Mouse (Mus musculus): ENCODE data around the gene Ap3m1. TPM values are rescaled to one million over a fixed set of nuclear protein-coding genes. Genes with fewer than 3 reads are reported as not detected.
A peak's percentile ranks its signal among the peaks of the same experiment; 100 is the strongest.
"Not testable (repeated sequence)": the region's sequence is repeated elsewhere in the genome, so short reads cannot be mapped to it uniquely, and the experiment has no call there.

Ap3m1 gene
- polyA plus RNA-seq (2012; ENCODE audit: insufficient read depth, low replicate concordance), result 0.49 and 2.7 TPM in 2 replicates

- Histone ChIP-seq H3K36me3 (replicated peaks; ENCODE audit: low read length) (peaks cover 13% of the 10 kb centered on the region), H3K27me3 (replicated peaks) (no peaks in the 10 kb centered on the region), H3K4me1 (peaks cover 21% of the 10 kb centered on the region), H3K4me3 (replicated peaks) (peak within 1 kb of the TSS; percentile 94), H3K9me3 (no peaks in the 10 kb centered on the region)
- TF ChIP-seq GATA1 (IDR thresholded peaks at IDR 0.05; ENCODE audit: borderline replicate concordance, low read length), result no peak
- no peak for TF ChIP-seq FLI1 (IDR thresholded peaks at IDR 0.05; ENCODE audit: low read length)
Measured at GRCm38 (mm10) chr14:21052112-21052780, at the start of gene Ap3m1, which contains the start of gene Adk. TSS of gene Ap3m1 (minus strand) at chr14:21052508. TSS of gene Adk (plus strand) at chr14:21052574.

GRCm38 (mm10) chr14:21101562-21101961 lies 49.3 kb upstream of the Ap3m1 start:
- H3K36me3 ChIP-seq (replicated peaks; ENCODE audit: low read length), result peaks cover 3% of the 10 kb centered on the region
- TF ChIP-seq GATA1 (IDR thresholded peaks at IDR 0.05; ENCODE audit: borderline replicate concordance, low read length), result no peak
- no peak for TF ChIP-seq FLI1 (IDR thresholded peaks at IDR 0.05; ENCODE audit: low read length)

GRCm38 (mm10) chr14:21100876-21101275 lies 48.6 kb upstream of the Ap3m1 start:
- H3K36me3 ChIP-seq (replicated peaks; ENCODE audit: low read length), result peaks cover 2% of the 10 kb centered on the region
- H3K9me3 ChIP-seq, result no peaks in the 10 kb centered on the region
- peaks cover 49% of the 10 kb centered on the region for H3K4me1 ChIP-seq
- H3K4me3 ChIP-seq (replicated peaks), result no peak overlapping the region
- TF ChIP-seq GATA1 (IDR thresholded peaks at IDR 0.05; ENCODE audit: borderline replicate concordance, low read length) (no peak), FLI1 (IDR thresholded peaks at IDR 0.05; ENCODE audit: low read length) (no peak)
- no peaks in the 10 kb centered on the region for H3K27me3 ChIP-seq (replicated peaks)

More at GRCm38 (mm10) chr14:21101562-21101961, 49.3 kb upstream of the Ap3m1 start:
- no peaks in the 10 kb centered on the region for H3K9me3 ChIP-seq
- H3K27me3 ChIP-seq (replicated peaks), result no peaks in the 10 kb centered on the region
- H3K4me1 ChIP-seq, result peaks cover 50% of the 10 kb centered on the region
- peak overlapping the region; percentile 85 for H3K4me3 ChIP-seq (replicated peaks)

- Histone ChIP-seq H3K4me3 (replicated peaks) (peak overlapping the region; percentile 87), H3K36me3 (replicated peaks; ENCODE audit: low read length) (no peaks in the 10 kb centered on the region)
- TF ChIP-seq GATA1 (IDR thresholded peaks at IDR 0.05; ENCODE audit: borderline replicate concordance, low read length), result no peak
- no peak for TF ChIP-seq FLI1 (IDR thresholded peaks at IDR 0.05; ENCODE audit: low read length)
Measured at GRCm38 (mm10) chr14:21099371-21099770, 47.1 kb upstream of the Ap3m1 start.

DNA sequence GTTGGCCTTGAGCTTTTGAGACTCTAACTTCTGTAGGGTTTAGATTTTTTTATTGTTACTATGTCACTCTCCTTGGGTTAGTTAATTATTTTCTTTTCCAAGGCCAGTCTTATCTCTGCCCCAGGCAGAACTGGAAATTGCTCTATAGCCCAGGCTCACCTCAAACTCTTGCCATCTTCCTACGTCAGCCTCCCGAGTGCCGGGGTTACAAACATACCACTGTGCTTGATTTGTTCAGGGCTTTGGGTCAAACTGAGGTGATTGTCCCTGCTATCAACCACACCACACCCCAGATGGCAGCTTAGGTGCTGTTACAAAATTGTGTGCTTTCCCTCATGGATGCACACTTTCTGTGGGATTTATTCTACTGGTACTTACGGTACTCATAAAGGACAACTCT lies 44.4 kb upstream of the Ap3m1 start:
- Histone ChIP-seq H3K27me3 (replicated peaks) (no peaks in the 10 kb centered on the region), H3K9me3 (no peaks in the 10 kb centered on the region), H3K4me3 (replicated peaks) (no peak overlapping the region), H3K4me1 (peaks cover 36% of the 10 kb centered on the region), H3K36me3 (replicated peaks; ENCODE audit: low read length) (peaks cover 16% of the 10 kb centered on the region)
- TF ChIP-seq GATA1 (IDR thresholded peaks at IDR 0.05; ENCODE audit: borderline replicate concordance, low read length), result no peak
- no peak for TF ChIP-seq FLI1 (IDR thresholded peaks at IDR 0.05; ENCODE audit: low read length)

More at GRCm38 (mm10) chr14:21099371-21099770, 47.1 kb upstream of the Ap3m1 start:
- H3K4me1 ChIP-seq, result peaks cover 49% of the 10 kb centered on the region
- H3K9me3 ChIP-seq, result no peaks in the 10 kb centered on the region
- H3K27me3 ChIP-seq (replicated peaks), result no peaks in the 10 kb centered on the region

GRCm38 (mm10) chr14:21096279-21096678 lies 44.0 kb upstream of the Ap3m1 start:
- Histone ChIP-seq H3K9me3 (no peaks in the 10 kb centered on the region), H3K27me3 (replicated peaks) (no peaks in the 10 kb centered on the region), H3K4me1 (peaks cover 32% of the 10 kb centered on the region), H3K36me3 (replicated peaks; ENCODE audit: low read length) (peaks cover 18% of the 10 kb centered on the region), H3K4me3 (replicated peaks) (no peak overlapping the region)
- TF ChIP-seq FLI1 (IDR thresholded peaks at IDR 0.05; ENCODE audit: low read length) (no peak), GATA1 (IDR thresholded peaks at IDR 0.05; ENCODE audit: borderline replicate concordance, low read length) (no peak)

- peaks cover 20% of the 10 kb centered on the region for H3K4me1 ChIP-seq
- H3K36me3 ChIP-seq (replicated peaks; ENCODE audit: low read length), result peaks cover 18% of the 10 kb centered on the region
- H3K9me3 ChIP-seq; H3K27me3 ChIP-seq (replicated peaks); H3K4me3 ChIP-seq (replicated peaks): not testable (repeated sequence)
Measured at GRCm38 (mm10) chr14:21094161-21094560, 41.9 kb upstream of the Ap3m1 start.

DNA sequence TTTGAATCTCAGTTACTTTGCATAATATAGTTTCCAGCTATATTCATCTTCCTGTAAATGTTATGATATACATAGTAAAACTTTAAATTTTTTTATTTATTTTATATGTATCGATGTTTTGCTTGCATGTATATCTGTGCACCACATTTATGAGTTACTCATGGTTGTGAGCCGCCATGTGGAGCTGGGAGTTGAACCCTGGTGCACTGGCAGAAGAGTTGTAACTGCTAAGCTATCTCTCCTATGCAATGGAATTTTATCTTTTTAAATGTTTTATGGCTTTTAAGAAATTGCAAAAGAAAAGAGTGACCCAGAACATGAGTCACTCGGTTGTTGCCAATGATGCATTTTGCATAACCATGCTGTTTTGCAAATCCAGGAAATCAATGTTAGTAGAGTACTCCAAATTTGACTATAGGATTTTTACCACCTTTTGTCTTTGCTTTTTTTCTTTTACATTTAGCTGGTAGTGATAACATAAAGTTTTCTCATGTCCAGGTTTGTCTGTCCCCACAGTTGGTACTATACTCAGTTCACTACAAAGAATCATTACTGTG lies 38.7 kb upstream of the Ap3m1 start:
- Histone ChIP-seq H3K4me3 (replicated peaks) (no peak overlapping the region), H3K27me3 (replicated peaks) (no peaks in the 10 kb centered on the region), H3K9me3 (no peaks in the 10 kb centered on the region), H3K4me1 (peaks cover 30% of the 10 kb centered on the region), H3K36me3 (replicated peaks; ENCODE audit: low read length) (peaks cover 18% of the 10 kb centered on the region)
- no peak for TF ChIP-seq FLI1 (IDR thresholded peaks at IDR 0.05; ENCODE audit: low read length)

- no peaks in the 10 kb centered on the region for H3K27me3 ChIP-seq (replicated peaks)
- H3K4me3 ChIP-seq (replicated peaks), result no peak overlapping the region
- peaks cover 18% of the 10 kb centered on the region for H3K36me3 ChIP-seq (replicated peaks; ENCODE audit: low read length)
- no peaks in the 10 kb centered on the region for H3K9me3 ChIP-seq
- TF ChIP-seq FLI1 (IDR thresholded peaks at IDR 0.05; ENCODE audit: low read length) (no peak), GATA1 (IDR thresholded peaks at IDR 0.05; ENCODE audit: borderline replicate concordance, low read length) (no peak)
- H3K4me1 ChIP-seq, result peaks cover 30% of the 10 kb centered on the region
Measured at GRCm38 (mm10) chr14:21090400-21090799, 38.1 kb upstream of the Ap3m1 start.

DNA sequence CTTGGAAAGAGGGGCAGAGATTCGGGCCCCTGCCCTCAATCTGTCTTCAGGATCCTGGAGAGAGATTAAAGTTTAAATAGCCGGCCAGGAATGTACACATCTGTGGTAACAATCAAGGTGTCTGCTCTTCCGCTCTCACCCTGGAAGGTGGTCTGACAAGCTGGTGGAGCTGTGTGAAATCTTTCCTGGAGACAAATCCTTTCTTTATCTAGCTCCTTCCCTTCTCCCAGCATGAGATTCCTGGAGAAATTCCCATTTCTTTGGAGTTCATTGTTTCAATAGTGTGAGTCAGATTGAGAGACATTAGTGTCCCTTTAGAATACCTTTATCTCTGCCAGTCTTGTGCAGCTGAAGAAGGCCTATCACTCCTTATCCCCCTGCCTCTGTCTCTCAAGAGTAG lies 36.4 kb upstream of the Ap3m1 start:
- Histone ChIP-seq H3K36me3 (replicated peaks; ENCODE audit: low read length) (peaks cover 21% of the 10 kb centered on the region), H3K27me3 (replicated peaks) (no peaks in the 10 kb centered on the region), H3K4me1 (peaks cover 41% of the 10 kb centered on the region)

More for the DNA sequence above, 36.4 kb upstream of the Ap3m1 start:
- H3K4me3 ChIP-seq (replicated peaks), result no peak overlapping the region
- no peaks in the 10 kb centered on the region for H3K9me3 ChIP-seq
- TF ChIP-seq FLI1 (IDR thresholded peaks at IDR 0.05; ENCODE audit: low read length), result no peak
- TF ChIP-seq GATA1 (IDR thresholded peaks at IDR 0.05; ENCODE audit: borderline replicate concordance, low read length), result no peak

Data from megakaryocyte, embryonic 14.5 days (primary cell).